Mouse (Mus musculus): Measurements from ENCODE around the gene Cmya5. TPM values are rescaled to one million over a fixed set of nuclear protein-coding genes. Genes with fewer than 3 reads are reported as not detected.

The Cmya5 gene
- polyA plus RNA-seq, 1 experiment, result 1.5 TPM

- H3K27ac ChIP-seq (ENCODE audit: control insufficient read depth, insufficient read depth, low read length), result no peak overlapping the region
- no peak for DNase-seq
- no peak overlapping the region for H3K4me3 ChIP-seq (ENCODE audit: control insufficient read depth, insufficient read depth, low read length)
- no peak for TF ChIP-seq CTCF (IDR thresholded peaks at IDR 0.05; ENCODE audit: borderline replicate concordance, control insufficient read depth, extremely low read depth, insufficient read depth, low read length, poor library complexity)
- no peak for TF ChIP-seq POLR2A (IDR thresholded peaks at IDR 0.05; ENCODE audit: control insufficient read depth, extremely low read depth, insufficient read depth, low read length, poor library complexity)
- no peaks in the 10 kb centered on the region for H3K27me3 ChIP-seq (ENCODE audit: control insufficient read depth, insufficient read depth, low read length)
- H3K36me3 ChIP-seq (ENCODE audit: control insufficient read depth, insufficient read depth, low read length), result no peaks in the 10 kb centered on the region
- H3K4me1 ChIP-seq (replicated peaks; ENCODE audit: control insufficient read depth, insufficient read depth, low read length), result no peaks in the 10 kb centered on the region
- 68% methylated on average over 4 of the region's 4 CpGs for WGBS
These were observed 108.3 kb downstream of the Cmya5 start for GRCm38 (mm10) chr13:93036218-93036617.

DNA sequence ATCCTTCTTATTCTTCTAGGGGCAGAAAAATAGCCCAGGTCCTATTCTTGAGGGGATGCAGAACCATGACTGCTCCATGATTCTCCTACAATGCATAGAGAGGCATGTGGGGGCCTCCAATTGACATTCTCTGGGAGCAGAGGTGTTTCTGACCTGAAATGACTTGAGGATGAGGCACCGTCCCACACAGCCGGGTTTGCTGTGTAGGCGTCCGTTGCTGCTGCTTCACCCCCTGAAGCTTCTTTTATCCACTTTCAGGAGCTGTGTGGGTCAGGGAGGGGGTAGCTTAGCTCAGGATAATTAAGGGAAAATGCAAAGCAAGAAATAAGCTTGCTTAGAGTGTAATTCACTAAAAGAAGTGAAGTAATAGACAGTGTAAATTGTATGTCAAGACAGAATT is 115.2 kb downstream of the Cmya5 start:
- DNase-seq, result no peak
- Histone ChIP-seq H3K27ac (ENCODE audit: control insufficient read depth, insufficient read depth, low read length) (no peak overlapping the region), H3K27me3 (ENCODE audit: control insufficient read depth, insufficient read depth, low read length) (no peaks in the 10 kb centered on the region), H3K36me3 (ENCODE audit: control insufficient read depth, insufficient read depth, low read length) (no peaks in the 10 kb centered on the region), H3K4me3 (ENCODE audit: control insufficient read depth, insufficient read depth, low read length) (no peak overlapping the region), H3K4me1 (replicated peaks; ENCODE audit: control insufficient read depth, insufficient read depth, low read length) (no peaks in the 10 kb centered on the region)
- WGBS, result 99% methylated on average over 4 of the region's 4 CpGs
- TF ChIP-seq CTCF (IDR thresholded peaks at IDR 0.05; ENCODE audit: borderline replicate concordance, control insufficient read depth, extremely low read depth, insufficient read depth, low read length, poor library complexity), result no peak
- no peak for TF ChIP-seq POLR2A (IDR thresholded peaks at IDR 0.05; ENCODE audit: control insufficient read depth, extremely low read depth, insufficient read depth, low read length, poor library complexity)

- Histone ChIP-seq H3K27ac (ENCODE audit: control insufficient read depth, insufficient read depth, low read length) (no peak overlapping the region), H3K27me3 (ENCODE audit: control insufficient read depth, insufficient read depth, low read length) (no peaks in the 10 kb centered on the region), H3K36me3 (ENCODE audit: control insufficient read depth, insufficient read depth, low read length) (no peaks in the 10 kb centered on the region), H3K4me1 (replicated peaks; ENCODE audit: control insufficient read depth, insufficient read depth, low read length) (no peaks in the 10 kb centered on the region), H3K4me3 (ENCODE audit: control insufficient read depth, insufficient read depth, low read length) (no peak overlapping the region)
- no peak for DNase-seq
- TF ChIP-seq POLR2A (IDR thresholded peaks at IDR 0.05; ENCODE audit: control insufficient read depth, extremely low read depth, insufficient read depth, low read length, poor library complexity) (no peak), CTCF (IDR thresholded peaks at IDR 0.05; ENCODE audit: borderline replicate concordance, control insufficient read depth, extremely low read depth, insufficient read depth, low read length, poor library complexity) (no peak)
- WGBS, result 85% methylated on average over 2 of the region's 2 CpGs
These were observed 119.7 kb downstream of the Cmya5 start for GRCm38 (mm10) chr13:93024837-93025236.

DNA sequence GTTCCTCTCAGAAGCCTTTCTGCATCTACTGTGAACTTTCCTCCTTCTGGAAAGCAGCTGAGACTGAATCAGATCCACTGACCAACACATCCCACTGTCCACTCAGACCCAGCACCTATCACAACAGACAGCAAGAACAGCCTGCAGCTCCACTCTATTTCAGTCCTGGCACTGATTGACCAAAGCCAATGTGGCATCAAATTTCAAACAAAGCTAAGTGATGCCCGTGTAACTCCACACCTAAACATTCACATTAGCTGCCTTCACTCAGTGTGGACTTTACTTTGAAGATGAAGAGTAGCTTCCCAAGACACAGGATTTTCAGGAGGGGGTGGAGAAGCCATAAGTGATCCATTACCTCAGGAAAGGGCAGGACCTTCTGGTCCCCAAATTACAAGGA is 122.4 kb downstream of the Cmya5 start:
- no peak for TF ChIP-seq POLR2A (IDR thresholded peaks at IDR 0.05; ENCODE audit: control insufficient read depth, extremely low read depth, insufficient read depth, low read length, poor library complexity)
- TF ChIP-seq CTCF (IDR thresholded peaks at IDR 0.05; ENCODE audit: borderline replicate concordance, control insufficient read depth, extremely low read depth, insufficient read depth, low read length, poor library complexity), result no peak
- no peaks in the 10 kb centered on the region for H3K27me3 ChIP-seq (ENCODE audit: control insufficient read depth, insufficient read depth, low read length)
- no peaks in the 10 kb centered on the region for H3K4me1 ChIP-seq (replicated peaks; ENCODE audit: control insufficient read depth, insufficient read depth, low read length)
- DNase-seq, result no peak
- H3K27ac ChIP-seq (ENCODE audit: control insufficient read depth, insufficient read depth, low read length), result no peak overlapping the region
- H3K36me3 ChIP-seq (ENCODE audit: control insufficient read depth, insufficient read depth, low read length), result no peaks in the 10 kb centered on the region
- WGBS, result 36% methylated on average over 1 of the region's 1 CpGs
- H3K4me3 ChIP-seq (ENCODE audit: control insufficient read depth, insufficient read depth, low read length), result no peak overlapping the region

GRCm38 (mm10) chr13:93012952-93013351 is 131.6 kb downstream of the Cmya5 start:
- no peak for TF ChIP-seq CTCF (IDR thresholded peaks at IDR 0.05; ENCODE audit: borderline replicate concordance, control insufficient read depth, extremely low read depth, insufficient read depth, low read length, poor library complexity)
- TF ChIP-seq POLR2A (IDR thresholded peaks at IDR 0.05; ENCODE audit: control insufficient read depth, extremely low read depth, insufficient read depth, low read length, poor library complexity), result no peak
- no peaks in the 10 kb centered on the region for H3K27me3 ChIP-seq (ENCODE audit: control insufficient read depth, insufficient read depth, low read length)
- no peaks in the 10 kb centered on the region for H3K36me3 ChIP-seq (ENCODE audit: control insufficient read depth, insufficient read depth, low read length)
- no peak for DNase-seq
- H3K4me3 ChIP-seq (ENCODE audit: control insufficient read depth, insufficient read depth, low read length), result no peak overlapping the region
- WGBS, result 84% methylated on average over 8 of the region's 8 CpGs
- no peak overlapping the region for H3K27ac ChIP-seq (ENCODE audit: control insufficient read depth, insufficient read depth, low read length)
- H3K4me1 ChIP-seq (replicated peaks; ENCODE audit: control insufficient read depth, insufficient read depth, low read length), result no peaks in the 10 kb centered on the region

GRCm38 (mm10) chr13:93011315-93011714 is 133.2 kb downstream of the Cmya5 start:
- no peak for DNase-seq
- 93% methylated on average over 4 of the region's 4 CpGs for WGBS
- H3K27me3 ChIP-seq (ENCODE audit: control insufficient read depth, insufficient read depth, low read length), result no peaks in the 10 kb centered on the region
- no peaks in the 10 kb centered on the region for H3K36me3 ChIP-seq (ENCODE audit: control insufficient read depth, insufficient read depth, low read length)
- H3K4me3 ChIP-seq (ENCODE audit: control insufficient read depth, insufficient read depth, low read length), result no peak overlapping the region
- no peak overlapping the region for H3K27ac ChIP-seq (ENCODE audit: control insufficient read depth, insufficient read depth, low read length)
- no peak for TF ChIP-seq POLR2A (IDR thresholded peaks at IDR 0.05; ENCODE audit: control insufficient read depth, extremely low read depth, insufficient read depth, low read length, poor library complexity)
- TF ChIP-seq CTCF (IDR thresholded peaks at IDR 0.05; ENCODE audit: borderline replicate concordance, control insufficient read depth, extremely low read depth, insufficient read depth, low read length, poor library complexity), result no peak
- no peaks in the 10 kb centered on the region for H3K4me1 ChIP-seq (replicated peaks; ENCODE audit: control insufficient read depth, insufficient read depth, low read length)

GRCm38 (mm10) chr13:93010524-93010923 is 134.0 kb downstream of the Cmya5 start:
- Histone ChIP-seq H3K27me3 (ENCODE audit: control insufficient read depth, insufficient read depth, low read length) (no peaks in the 10 kb centered on the region), H3K4me1 (replicated peaks; ENCODE audit: control insufficient read depth, insufficient read depth, low read length) (no peaks in the 10 kb centered on the region), H3K27ac (ENCODE audit: control insufficient read depth, insufficient read depth, low read length) (no peak overlapping the region), H3K4me3 (ENCODE audit: control insufficient read depth, insufficient read depth, low read length) (no peak overlapping the region), H3K36me3 (ENCODE audit: control insufficient read depth, insufficient read depth, low read length) (no peaks in the 10 kb centered on the region)
- no peak for DNase-seq
- WGBS, result 93% methylated on average over 7 of the region's 7 CpGs
- TF ChIP-seq POLR2A (IDR thresholded peaks at IDR 0.05; ENCODE audit: control insufficient read depth, extremely low read depth, insufficient read depth, low read length, poor library complexity), result no peak
